Mouse (Mus musculus): ENCODE data around the gene 5430403G16Rik.
A peak's percentile ranks its signal among the peaks of the same experiment; 100 is the strongest.
"Not testable (repeated sequence)": the region's sequence is repeated elsewhere in the genome, so short reads cannot be mapped to it uniquely, and the experiment has no call there.

Gene 5430403G16Rik

DNA sequence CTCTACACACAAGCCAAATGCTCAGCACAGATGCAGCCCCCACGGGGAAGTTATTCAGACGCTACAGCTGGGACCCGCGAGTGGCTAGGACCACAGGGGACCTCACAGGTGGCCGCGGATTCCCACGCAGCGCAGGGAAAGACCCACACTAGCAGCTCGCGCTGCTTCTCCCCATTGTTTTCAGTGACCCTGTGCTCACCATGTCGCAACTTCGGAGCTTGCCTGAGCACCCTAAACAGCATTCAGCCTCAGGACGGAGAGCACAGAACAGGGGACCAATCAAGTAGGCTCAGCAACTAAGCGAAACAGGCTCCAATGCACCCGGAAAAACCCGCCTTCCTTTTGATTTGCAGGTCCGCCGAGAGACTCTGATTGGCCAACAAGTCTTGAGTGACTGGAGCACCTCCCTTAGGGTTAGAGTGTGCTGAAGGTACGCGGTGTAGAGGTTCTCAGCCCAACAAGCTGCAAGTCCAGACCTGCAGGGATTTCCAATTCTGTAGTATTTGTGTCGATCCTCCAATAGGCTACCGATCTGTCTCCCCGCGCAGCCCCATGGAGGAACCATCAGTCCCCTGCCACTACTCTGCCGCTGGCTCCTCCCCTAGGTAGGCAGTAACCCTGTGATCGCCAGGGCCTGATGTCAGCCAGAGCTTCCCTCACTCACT lies at the start of gene 5430403G16Rik:
Gene 5430403G16Rik, minus strand, starts transcription at position 505 of the 665 bp plus-strand sequence.
- peak; percentile 84 for DNase-seq

- DNase-seq: not testable (repeated sequence)
Measured at GRCm38 (mm10) chr5:109717341-109717740, 26.5 kb upstream of the 5430403G16Rik start.

GRCm38 (mm10) chr5:109691205-109691965 lies 544 bp upstream of the 5430403G16Rik start:
- DNase-seq: not testable (repeated sequence)

DNA sequence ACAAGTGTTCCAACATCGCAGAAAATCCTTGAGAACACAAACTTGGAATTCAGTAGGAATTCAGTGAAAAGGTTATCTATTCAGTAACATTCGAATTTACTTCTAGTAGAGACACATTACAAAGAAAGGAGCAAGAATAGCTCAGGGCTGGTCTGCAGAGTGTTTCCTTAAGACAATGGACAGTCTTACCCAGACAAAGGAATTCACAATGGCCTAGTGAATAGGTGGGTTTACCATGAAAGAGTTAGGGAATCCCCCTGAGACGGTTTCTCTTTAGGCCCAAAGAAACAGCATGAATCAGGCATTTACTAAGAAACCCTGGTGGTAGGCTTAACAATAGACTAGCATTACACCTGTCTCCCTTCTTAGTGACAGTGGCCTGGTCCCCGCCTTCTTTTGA lies 7.9 kb downstream of the 5430403G16Rik start:
- no peak for DNase-seq
